Mouse (Mus musculus) liver, adult 2 months (tissue): ENCODE data around the gene Plekhb2. TPM values are rescaled to one million over a fixed set of nuclear protein-coding genes. Genes with fewer than 3 reads are reported as not detected.
A peak's percentile ranks its signal among the peaks of the same experiment; 100 is the strongest.

Experiments
- DNase-seq: peaks from one replicate; pipeline ENCODE4 v3.0.0-alpha.2; 2011; ENCODE audit warnings: low read depth, low spot score; ENCODE audit errors: extremely low read depth
- H3K27ac ChIP-seq: fragments of 200-500 bp; replicated peaks from 2 replicates; pipeline ENCODE4 v1.5.1; 2012; ENCODE audit warnings: low read depth, mild to moderate bottlenecking, control low read depth, inconsistent platforms, low read length; ENCODE audit not compliant: insufficient read depth
- H3K27me3 ChIP-seq: fragments of 200-500 bp; 2 replicates; pipeline ENCODE4 v1.6.1; 2012; ENCODE audit warnings: mild to moderate bottlenecking, moderate library complexity, low read length, inconsistent platforms; ENCODE audit not compliant: control insufficient read depth, insufficient read depth
- H3K36me3 ChIP-seq: fragments of 200-500 bp; 2 replicates; pipeline ENCODE4 v1.6.1; 2012; ENCODE audit warnings: low read length, inconsistent platforms; ENCODE audit not compliant: control insufficient read depth, insufficient read depth
- H3K4me1 ChIP-seq: fragments of 200-500 bp; 2 replicates; pipeline ENCODE4 v1.6.1; 2011; ENCODE audit warnings: low read length; ENCODE audit not compliant: control insufficient read depth, insufficient read depth
- H3K4me3 ChIP-seq: fragments of 200-500 bp; 2 replicates; pipeline ENCODE4 v1.5.1; 2011; ENCODE audit warnings: low read depth, mild to moderate bottlenecking, control low read depth, low read length, moderate library complexity; ENCODE audit not compliant: insufficient read depth
- H3K79me2 ChIP-seq: fragments of 200-500 bp; 2 replicates; pipeline ENCODE4 v1.6.1; 2012; ENCODE audit warnings: inconsistent platforms, mild to moderate bottlenecking, low read length, moderate library complexity; ENCODE audit not compliant: control insufficient read depth, insufficient read depth
- H3K9ac ChIP-seq: fragments of 200-500 bp; 2 replicates; pipeline ENCODE4 v1.6.1; 2012; ENCODE audit warnings: low read depth, mild to moderate bottlenecking, control low read depth, inconsistent platforms, low read length
- CTCF ChIP-seq: fragments of 200-500 bp; IDR thresholded peaks from 2 replicates; pipeline ENCODE4 v1.5.1; 2011; ENCODE audit warnings: low read depth, low read length, control low read depth
- POLR2A ChIP-seq: fragments of 200-500 bp; IDR thresholded peaks from 2 replicates; pipeline ENCODE4 v1.6.1; 2011; ENCODE audit warnings: low read length, control low read depth; ENCODE audit not compliant: insufficient read depth; ENCODE audit errors: extremely low read depth
- WGBS: fragments of 180-500 bp; shearing (Covaris S2); methylation state at CpG from one replicate; pipeline ENCODE4 v1.1.7; 2018; 5-methylcytosine and 5-hydroxymethylcytosine counted together
- polyA plus RNA-seq: library from polyadenylated mRNA; depleted of rRNA; stranded (reverse); fragments of >200 nt; gene quantifications from 2 replicates; pipeline ENCODE4 v1.2.3, GENCODE M21; 2012
- total RNA-seq: library from RNA; depleted of rRNA; stranded (reverse); fragments of >200 nt; gene quantifications from 2 replicates; pipeline ENCODE4 v1.2.3, GENCODE M21; 2014

The Plekhb2 gene
- total and polyA plus RNA-seq, 2 experiments: 10.6 to 14.5 TPM

DNA sequence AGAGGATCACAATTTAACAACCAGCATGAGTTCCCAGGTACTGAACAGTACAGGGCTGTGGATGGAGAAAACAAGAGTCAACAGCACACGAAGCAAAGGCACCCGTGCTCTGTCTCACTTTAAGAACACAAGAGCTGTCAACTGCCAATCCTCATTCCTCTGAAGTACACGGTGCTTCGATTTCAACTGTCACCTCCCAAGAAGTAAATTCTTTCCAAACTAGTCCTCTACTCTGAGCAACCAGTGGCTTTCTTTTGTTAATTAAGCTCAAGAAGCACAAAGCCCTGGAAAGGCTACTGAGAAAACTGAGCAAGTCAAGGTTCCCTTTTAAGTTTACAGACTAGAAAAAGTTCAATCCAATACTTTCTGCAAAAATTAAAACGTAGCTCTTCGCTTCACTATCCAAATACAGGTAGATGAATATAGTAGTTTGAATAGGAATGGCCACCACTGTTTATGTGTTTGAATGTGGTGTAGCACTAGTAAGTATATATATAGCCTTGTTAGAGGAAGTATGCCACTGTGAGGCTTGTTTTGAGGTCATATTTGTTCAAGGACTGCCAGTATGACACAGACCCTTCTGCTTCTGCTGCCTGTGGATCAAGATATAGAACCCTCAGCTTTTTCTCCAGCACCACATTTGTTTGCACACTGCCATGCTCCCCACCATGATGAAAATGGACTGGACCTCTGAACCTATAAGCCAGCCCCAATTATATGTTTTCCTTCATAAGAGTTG lies 11.7 kb upstream of the Plekhb2 start:
- Histone ChIP-seq H3K27ac (no peak overlapping the region), H3K27me3 (no peaks in the 10 kb centered on the region), H3K4me1 (peaks cover 15% of the 10 kb centered on the region), H3K9ac (no peak overlapping the region), H3K36me3 (peaks cover 11% of the 10 kb centered on the region), H3K79me2 (peaks cover 47% of the 10 kb centered on the region), H3K4me3 (no peak overlapping the region)
- no peak for DNase-seq
- TF ChIP-seq CTCF: no peak
- no peak for TF ChIP-seq POLR2A
- 44% methylated on average over 6 of the region's 6 CpGs for WGBS

DNA sequence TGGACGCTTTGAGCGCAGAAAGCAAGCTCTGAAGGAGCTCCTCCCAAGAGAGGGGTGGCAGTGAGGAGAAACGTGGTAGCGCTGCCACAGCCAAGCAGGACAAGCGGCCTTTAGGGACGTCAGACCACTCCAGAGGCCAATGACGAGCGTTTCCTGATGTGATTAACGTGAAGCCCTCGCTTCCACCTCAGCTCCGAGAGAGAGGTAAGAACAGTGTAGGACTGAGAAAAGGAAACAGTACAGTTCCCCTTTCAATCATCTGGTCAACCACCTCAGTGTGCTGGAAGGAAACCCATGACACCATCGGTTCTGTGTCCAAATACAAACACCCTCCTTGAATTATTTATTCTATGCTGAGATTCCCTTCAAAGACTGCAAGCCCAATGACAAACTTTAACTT lies 10.5 kb upstream of the Plekhb2 start:
- H3K4me1 ChIP-seq: peaks cover 16% of the 10 kb centered on the region
- H3K9ac ChIP-seq: no peak overlapping the region
- H3K36me3 ChIP-seq: peaks cover 7% of the 10 kb centered on the region; the same call in 1 of the 2 replicates
- H3K27ac ChIP-seq: no peak overlapping the region
- WGBS: 58% methylated on average over 12 of the region's 12 CpGs
- H3K79me2 ChIP-seq: peaks cover 40% of the 10 kb centered on the region
- TF ChIP-seq POLR2A (no peak), CTCF (no peak)
- DNase-seq: no peak
- no peak overlapping the region for H3K4me3 ChIP-seq
- H3K27me3 ChIP-seq: no peaks in the 10 kb centered on the region

DNA sequence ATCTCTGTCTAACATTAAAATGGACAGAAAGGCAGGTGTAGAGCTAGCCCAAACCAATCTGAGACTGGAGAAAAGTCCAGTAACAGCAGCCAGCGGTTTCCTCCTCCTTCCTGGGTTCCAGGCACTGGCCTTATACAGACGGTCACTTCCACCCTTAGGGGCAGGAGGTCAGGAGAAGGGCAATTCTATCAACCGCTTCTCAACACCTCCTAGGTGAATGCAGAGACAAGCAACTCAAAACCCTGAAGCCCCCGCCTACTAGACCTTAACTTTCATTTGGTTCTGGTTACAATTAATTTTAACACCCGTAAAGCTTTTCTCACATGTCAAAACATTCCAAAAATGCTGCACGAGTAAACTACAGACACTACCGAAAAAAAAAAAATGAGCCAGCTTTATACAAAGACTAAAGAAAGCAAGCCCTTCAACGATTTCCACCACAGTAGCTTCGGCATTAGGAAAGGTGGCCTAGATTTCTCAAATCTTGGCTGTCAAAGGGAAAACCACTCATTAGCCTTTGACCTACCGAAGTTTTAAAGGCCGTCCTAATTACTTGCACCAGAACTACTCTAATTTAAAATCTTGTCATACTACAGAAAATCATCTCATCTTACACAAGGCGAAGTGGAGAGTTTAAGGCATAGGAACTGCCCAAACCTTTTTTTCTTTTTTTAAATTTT lies 7.9 kb upstream of the Plekhb2 start:
- WGBS: 2% methylated on average over 12 of the region's 12 CpGs
- peaks cover 23% of the 10 kb centered on the region; the same call in 1 of the 2 replicates for H3K79me2 ChIP-seq
- no peaks in the 10 kb centered on the region for H3K36me3 ChIP-seq
- H3K27ac ChIP-seq: peak overlapping the region; percentile 63
- H3K9ac ChIP-seq: peak overlapping the region; percentile 98; the same call in 1 of the 2 replicates
- TF ChIP-seq POLR2A: no peak
- H3K4me1 ChIP-seq: peaks cover 16% of the 10 kb centered on the region
- DNase-seq: peak; percentile 47
- H3K4me3 ChIP-seq: peak overlapping the region; percentile 89
- no peaks in the 10 kb centered on the region for H3K27me3 ChIP-seq

DNA sequence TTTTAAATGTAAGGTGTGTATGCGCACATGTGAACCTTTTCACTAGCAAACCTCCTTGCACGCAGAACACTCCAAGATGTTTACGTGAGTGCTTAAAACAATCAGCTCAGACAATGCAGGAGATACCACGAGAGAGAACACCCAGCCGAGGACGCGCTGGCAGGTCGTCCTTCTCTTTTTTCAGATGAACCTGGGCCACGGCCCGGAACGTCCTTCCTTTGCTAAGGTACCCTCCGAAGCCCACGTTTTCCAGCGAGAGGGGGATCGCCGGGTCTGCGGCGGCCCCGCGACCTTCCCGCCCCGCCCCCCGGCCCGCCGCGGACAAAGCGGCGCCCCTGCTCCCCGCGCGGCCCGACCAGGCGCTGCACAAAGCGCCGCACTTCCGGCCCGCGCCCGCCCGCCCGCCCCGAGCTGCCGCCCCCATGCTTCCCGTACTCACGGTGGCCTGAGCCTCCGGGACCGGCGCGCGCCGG lies 7.4 kb upstream of the Plekhb2 start:
- Histone ChIP-seq H3K36me3 (no peaks in the 10 kb centered on the region), H3K4me1 (peaks cover 13% of the 10 kb centered on the region), H3K9ac (peak overlapping the region; percentile 98), H3K4me3 (peak overlapping the region; percentile 89), H3K79me2 (peaks cover 20% of the 10 kb centered on the region; the same call in 1 of the 2 replicates), H3K27ac (peak overlapping the region; percentile 92), H3K27me3 (no peaks in the 10 kb centered on the region)
- no peak for TF ChIP-seq CTCF
- WGBS: 1% methylated on average over 39 of the region's 51 CpGs
- no peak for DNase-seq

DNA sequence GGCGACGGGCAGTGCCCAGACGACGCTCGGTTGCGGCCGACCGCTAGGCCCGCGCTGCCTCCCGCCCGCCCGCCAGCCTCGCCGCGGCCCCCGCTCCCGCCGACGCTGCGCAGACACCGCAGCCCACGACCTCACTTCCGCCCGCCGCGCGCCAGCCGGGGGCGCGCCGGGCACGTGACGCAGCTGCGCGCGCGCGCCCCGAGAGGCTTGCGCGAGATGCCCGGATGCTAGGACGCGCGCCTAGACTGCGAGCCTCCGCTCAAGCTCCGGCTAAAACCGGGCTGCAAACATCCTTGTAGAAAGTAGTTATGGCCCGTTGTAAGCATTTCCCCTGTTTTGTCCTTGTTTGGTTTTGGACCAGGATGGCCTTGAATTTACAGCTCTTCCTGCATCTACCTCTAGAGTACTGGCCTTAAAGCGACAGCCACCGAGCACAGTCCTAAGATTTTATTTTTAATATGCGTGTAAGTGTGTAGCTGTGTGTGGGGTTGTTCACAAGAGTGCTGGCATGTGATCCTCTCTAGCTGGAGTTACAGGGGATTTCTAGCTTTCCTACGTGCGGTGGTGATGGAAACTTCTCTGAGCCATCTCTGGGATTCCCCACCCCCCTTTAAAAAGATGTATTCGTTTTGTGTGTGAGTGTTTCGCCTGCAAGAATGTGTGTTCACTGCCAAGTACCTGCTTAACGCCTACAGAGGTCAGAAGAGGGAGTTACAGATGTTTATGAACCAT lies 6.7 kb upstream of the Plekhb2 start, which contains the start of gene Fam168b:
Gene Fam168b, minus strand, starts transcription at position 179 of the 732 bp plus-strand sequence.
- DNase-seq: peak; percentile 59
- peak within 1 kb of the TSS; percentile 98 for H3K9ac ChIP-seq
- H3K27ac ChIP-seq: peak within 1 kb of the TSS; percentile 92
- peaks cover 13% of the 10 kb centered on the region for H3K4me1 ChIP-seq
- under 1% methylated on average over 52 of the region's 59 CpGs for WGBS
- H3K36me3 ChIP-seq: no peaks in the 10 kb centered on the region
- H3K79me2 ChIP-seq: peaks cover 17% of the 10 kb centered on the region; the same call in 1 of the 2 replicates
- TF ChIP-seq CTCF: no peak
- peak; percentile 51 for TF ChIP-seq POLR2A
- peak within 1 kb of the TSS; percentile 89 for H3K4me3 ChIP-seq
- no peaks in the 10 kb centered on the region for H3K27me3 ChIP-seq
